Mouse (Mus musculus) CH12.LX (cell line): ENCODE measurements around the gene Mapkbp1.

Experiments
- BHLHE40 ChIP-seq: IDR thresholded peaks from 2 replicates; pipeline ENCODE4 v1.6.1; 2011; ENCODE audit warnings: mild to moderate bottlenecking, low read depth, low read length, improper control_type of control experiment
- CHD2 ChIP-seq: IDR thresholded peaks from 2 replicates; pipeline ENCODE4 v1.6.1; 2011; ENCODE audit warnings: low read length, improper control_type of control experiment
- CTCF ChIP-seq, 2 experiments: IDR thresholded peaks in 1 of 2; conservative IDR thresholded peaks in 1 of 2; 2 replicates each; pipeline ENCODE4 v1.5.1; 2011 to 2012; ENCODE audit warnings: low read depth in 2 of 2, low read length in 2 of 2, improper control_type of control experiment in 1 of 2, inconsistent platforms in 1 of 2, mild to moderate bottlenecking in 1 of 2, moderate library complexity in 1 of 2
- ETS1 ChIP-seq: conservative IDR thresholded peaks from 2 replicates; pipeline ENCODE4 v1.6.1; 2012; ENCODE audit warnings: low read depth, mild to moderate bottlenecking, inconsistent platforms, low read length, improper control_type of control experiment, moderate library complexity
- GABPA ChIP-seq: IDR thresholded peaks from 2 replicates; pipeline ENCODE4 v1.6.1; 2012; ENCODE audit warnings: low read depth, low read length, improper control_type of control experiment, inconsistent platforms; ENCODE audit not compliant: insufficient replicate concordance
- MAFK ChIP-seq: IDR thresholded peaks from 2 replicates; pipeline ENCODE4 v1.6.1; 2011; ENCODE audit warnings: low read length, improper control_type of control experiment; ENCODE audit not compliant: insufficient replicate concordance
- MXI1 ChIP-seq: IDR thresholded peaks from 2 replicates; pipeline ENCODE4 v1.6.1; 2011; ENCODE audit warnings: mild to moderate bottlenecking, low read depth, low read length, improper control_type of control experiment
- RAD21 ChIP-seq: IDR thresholded peaks from 2 replicates; pipeline ENCODE4 v1.6.1; 2011; ENCODE audit warnings: low read depth, mild to moderate bottlenecking, low read length, improper control_type of control experiment, moderate library complexity
- RCOR1 ChIP-seq: conservative IDR thresholded peaks from 2 replicates; pipeline ENCODE4 v1.6.1; 2012; ENCODE audit warnings: low read depth, mild to moderate bottlenecking, inconsistent platforms, low read length, improper control_type of control experiment
- TBP ChIP-seq: conservative IDR thresholded peaks from 2 replicates; pipeline ENCODE4 v1.6.1; 2011; ENCODE audit warnings: low read depth, low read length, improper control_type of control experiment
- USF1 ChIP-seq: IDR thresholded peaks from 2 replicates; pipeline ENCODE4 v1.6.1; 2014; ENCODE audit warnings: low read depth, mild to moderate bottlenecking, inconsistent platforms, low read length, improper control_type of control experiment
- ZC3H11A ChIP-seq: IDR thresholded peaks from 2 replicates; pipeline ENCODE4 v1.6.1; 2012; ENCODE audit warnings: low read depth, mild to moderate bottlenecking, inconsistent platforms, low read length, improper control_type of control experiment

GRCm38 (mm10) chr2:120040991-120041390, 68.5 kb downstream of the Mapkbp1 start:
- TF ChIP-seq ETS1: no peak
- no peak for TF ChIP-seq RAD21
- no peak for TF ChIP-seq ZC3H11A
- TF ChIP-seq BHLHE40: no peak
- TF ChIP-seq GABPA: no peak
- TF ChIP-seq MXI1: no peak
- no peak for TF ChIP-seq CTCF (conservative IDR thresholded peaks at IDR 0.05 in 1 of 2, IDR thresholded peaks at IDR 0.05 in 1 of 2; ENCODE audit: low read depth in 2 of 2, low read length in 2 of 2)
- no peak for TF ChIP-seq MAFK
- no peak for TF ChIP-seq TBP
- TF ChIP-seq USF1: no peak
- no peak for TF ChIP-seq RCOR1
- TF ChIP-seq CHD2: no peak
